Mouse (Mus musculus): ENCODE measurements around the gene S1pr5.
"Not testable (repeated sequence)": the region's sequence is repeated elsewhere in the genome, so short reads cannot be mapped to it uniquely, and the experiment has no call there.

Gene S1pr5

GRCm38 (mm10) chr9:21248326-21248725, at the start of gene S1pr5:
Gene S1pr5, minus strand, starts transcription at chr9:21248443.
- DNase-seq (ENCODE audit: low spot score): peak; percentile 44

- no peak for DNase-seq (ENCODE audit: low spot score)
These were observed 44.0 kb upstream of the S1pr5 start for GRCm38 (mm10) chr9:21292271-21292670.

GRCm38 (mm10) chr9:21291868-21292267, 43.6 kb upstream of the S1pr5 start:
- DNase-seq (ENCODE audit: low spot score): peak; percentile 35

- peak; percentile 100 for DNase-seq (ENCODE audit: low spot score)
These were observed 43.0 kb upstream of the S1pr5 start, which contains the start of gene Cdkn2d for GRCm38 (mm10) chr9:21291022-21291787. Gene Cdkn2d, minus strand, starts transcription at chr9:21291407.

- DNase-seq (ENCODE audit: low spot score): no peak
These were observed 42.3 kb upstream of the S1pr5 start for GRCm38 (mm10) chr9:21290589-21290988.

GRCm38 (mm10) chr9:21289337-21289671, 41.1 kb upstream of the S1pr5 start:
- no peak for DNase-seq (ENCODE audit: low spot score)

- DNase-seq (ENCODE audit: low spot score): no peak
These were observed 40.4 kb upstream of the S1pr5 start for GRCm38 (mm10) chr9:21288404-21289336.

GRCm38 (mm10) chr9:21287571-21288402, 39.5 kb upstream of the S1pr5 start, which contains the start of gene Kri1:
Gene Kri1, minus strand, starts transcription at chr9:21287969.
- DNase-seq (ENCODE audit: low spot score): peak; percentile 98

- no peak for DNase-seq (ENCODE audit: low spot score)
These were observed 38.5 kb upstream of the S1pr5 start for GRCm38 (mm10) chr9:21286753-21287152.

- DNase-seq (ENCODE audit: low spot score): no peak
These were observed 35.8 kb upstream of the S1pr5 start for GRCm38 (mm10) chr9:21283994-21284393.

- no peak for DNase-seq (ENCODE audit: low spot score)
These were observed 35.3 kb upstream of the S1pr5 start for GRCm38 (mm10) chr9:21283591-21283990.

GRCm38 (mm10) chr9:21277776-21278175, 29.5 kb upstream of the S1pr5 start:
- DNase-seq (ENCODE audit: low spot score): no peak

- DNase-seq (ENCODE audit: low spot score): no peak
These were observed 28.1 kb upstream of the S1pr5 start for GRCm38 (mm10) chr9:21276307-21276706.

GRCm38 (mm10) chr9:21275727-21276126, 27.5 kb upstream of the S1pr5 start:
- no peak for DNase-seq (ENCODE audit: low spot score)

- DNase-seq (ENCODE audit: low spot score): no peak
These were observed 26.9 kb upstream of the S1pr5 start for GRCm38 (mm10) chr9:21275013-21275710.

- no peak for DNase-seq (ENCODE audit: low spot score)
These were observed 26.1 kb upstream of the S1pr5 start for GRCm38 (mm10) chr9:21274336-21274735.

GRCm38 (mm10) chr9:21273520-21274228, 25.4 kb upstream of the S1pr5 start:
- no peak for DNase-seq (ENCODE audit: low spot score)

GRCm38 (mm10) chr9:21273094-21273493, 24.9 kb upstream of the S1pr5 start:
- DNase-seq (ENCODE audit: low spot score): no peak

GRCm38 (mm10) chr9:21272391-21272790, 24.1 kb upstream of the S1pr5 start:
- DNase-seq (ENCODE audit: low spot score): no peak

GRCm38 (mm10) chr9:21269590-21269989, 21.3 kb upstream of the S1pr5 start:
- not testable (repeated sequence) for DNase-seq (ENCODE audit: low spot score)

GRCm38 (mm10) chr9:21268305-21268704, 20.1 kb upstream of the S1pr5 start:
- DNase-seq (ENCODE audit: low spot score): no peak
